18 mouse cellular contexts compared by ENCODE assay signal in genomic region chr9:15619020-15619590, GRCm38 (mm10). TPM values are rescaled to one million over a fixed set of nuclear protein-coding genes. Genes with fewer than 3 reads are reported as not detected.
DNase-seq lines count a peak whose midpoint lies in the region; ATAC-seq and TF ChIP-seq lines count a peak whose summit lies in the region.
"Had no signal": no experiment of that assay in that cellular context is flagged by ENCODE, and none has a peak within 500 bp of the region (broad histone marks: within the 10 kb centered on the region; RNA-seq: fewer than 3 reads in every experiment).

No protein-coding gene starts in this region.

- H3K27ac ChIP-seq in hindbrain, embryonic 12.5 days: no peak overlapping the region
- H3K27ac ChIP-seq in hindbrain, embryonic 10.5 days: no peak overlapping the region
- no peak overlapping the region for H3K27ac ChIP-seq in CH12.LX (ENCODE audit: insufficient read depth, low read depth)
- H3K27ac ChIP-seq in embryonic facial prominence, embryonic 10.5 days (replicated peaks): no peak overlapping the region
- H3K27ac ChIP-seq in limb, embryonic 11.5 days (replicated peaks; ENCODE audit: low read depth, low read length): no peak overlapping the region
- H3K27ac ChIP-seq in thymus, adult 2 months (ENCODE audit: control insufficient read depth, insufficient read depth, low read length): no peak overlapping the region
- H3K27ac ChIP-seq: heart, embryonic 15.5 days; liver, embryonic 13.5 days had no signal

- no peak for TF ChIP-seq RAD21 in CH12.LX (IDR thresholded peaks at IDR 0.05; ENCODE audit: low read depth, low read length)

- no peak for TF ChIP-seq EP300 in CH12.LX (IDR thresholded peaks at IDR 0.05; ENCODE audit: low read length)

- H3K27me3 ChIP-seq in hindbrain, embryonic 12.5 days: no peaks in the 10 kb centered on the region
- H3K27me3 ChIP-seq in hindbrain, embryonic 10.5 days (ENCODE audit: insufficient read depth, poor library complexity, severe bottlenecking): no peaks in the 10 kb centered on the region
- H3K27me3 ChIP-seq in CH12.LX (replicated peaks): no peaks in the 10 kb centered on the region
- H3K27me3 ChIP-seq in embryonic facial prominence, embryonic 10.5 days (replicated peaks; ENCODE audit: low read depth, poor library complexity, severe bottlenecking): no peaks in the 10 kb centered on the region
- no peaks in the 10 kb centered on the region for H3K27me3 ChIP-seq in limb, embryonic 11.5 days (ENCODE audit: control insufficient read depth, insufficient read depth, low read length)
- H3K27me3 ChIP-seq in thymus, adult 2 months (ENCODE audit: control insufficient read depth, insufficient read depth, low read length): no peaks in the 10 kb centered on the region
- H3K27me3 ChIP-seq: heart, embryonic 15.5 days; liver, embryonic 13.5 days had no signal

- ATAC-seq in hindbrain, embryonic 12.5 days (ENCODE audit: low FRiP score): 0 out of 2 replicates have a peak, but pooled peaks have one; percentile 19
- no peak for ATAC-seq in limb, embryonic 11.5 days (ENCODE audit: insufficient number of reproducible peaks, low FRiP score, low TSS enrichment, low read depth)

- DNase-seq in hindbrain, embryonic 10.5 days (ENCODE audit: low spot score): no peak
- DNase-seq in CH12.LX (ENCODE audit: extremely low read depth): no peak
- peak; percentile 10 for DNase-seq in embryonic facial prominence, embryonic 10.5 days (ENCODE audit: low spot score)
- DNase-seq in limb, embryonic 11.5 days (ENCODE audit: low spot score): peak; percentile 19
- DNase-seq in frontal cortex, postnatal 10 days (ENCODE audit: low spot score in 2 of 2): no peak
- DNase-seq in right cerebral cortex, postnatal 14 days: no peak
- DNase-seq in thymus, adult 2 months: no peak
- DNase-seq: adrenal gland, postnatal 10 days; cerebellum, adult 9-10 months; kidney, postnatal 25 days; liver, embryonic 13.5 days had no signal

- no peak for TF ChIP-seq CTCF in CH12.LX (conservative IDR thresholded peaks at IDR 0.05 in 1 of 2, IDR thresholded peaks at IDR 0.05 in 1 of 2; ENCODE audit: low read depth in 2 of 2, low read length in 2 of 2)
- no peak for TF ChIP-seq CTCF in thymus, adult 2 months (IDR thresholded peaks at IDR 0.05; ENCODE audit: borderline replicate concordance, control insufficient read depth, extremely low read depth, insufficient read depth, low read length, poor library complexity)

- in situ Hi-C loops in CH12.LX (cut with MboI; ENCODE audit: low pct_ligation_motif_present, low pct_unique_long_range_greater_than_20kb, low sequenced_read_pairs): no loop called here

- no peaks in the 10 kb centered on the region for H3K9me3 ChIP-seq in hindbrain, embryonic 12.5 days (replicated peaks)
- no peaks in the 10 kb centered on the region for H3K9me3 ChIP-seq in hindbrain, embryonic 10.5 days
- H3K9me3 ChIP-seq in CH12.LX (replicated peaks; ENCODE audit: low read length): no peaks in the 10 kb centered on the region
- H3K9me3 ChIP-seq in embryonic facial prominence, embryonic 10.5 days: no peaks in the 10 kb centered on the region
- H3K9me3 ChIP-seq in limb, embryonic 11.5 days (ENCODE audit: control insufficient read depth, low read length): no peaks in the 10 kb centered on the region
- H3K9me3 ChIP-seq: G1E; heart, embryonic 15.5 days; liver, embryonic 13.5 days had no signal

- H3K4me3 ChIP-seq in hindbrain, embryonic 12.5 days: no peak overlapping the region
- no peak overlapping the region for H3K4me3 ChIP-seq in hindbrain, embryonic 10.5 days
- H3K4me3 ChIP-seq in CH12.LX (replicated peaks in 1 of 3; ENCODE audit: low read depth in 2 of 3, low read length in 2 of 3, poor library complexity in 1 of 3): no peak overlapping the region
- H3K4me3 ChIP-seq in embryonic facial prominence, embryonic 10.5 days: no peak overlapping the region
- H3K4me3 ChIP-seq in limb, embryonic 11.5 days (ENCODE audit: low read depth, low read length): no peak overlapping the region
- H3K4me3 ChIP-seq in thymus, adult 2 months (ENCODE audit: control insufficient read depth, insufficient read depth, low read length): no peak overlapping the region
- H3K4me3 ChIP-seq: erythroblast, embryonic 14.5 days; heart, embryonic 15.5 days; liver, embryonic 13.5 days; myocyte had no signal

- no peak overlapping the region for H3K4me2 ChIP-seq in hindbrain, embryonic 12.5 days (replicated peaks)
- H3K4me2 ChIP-seq in CH12.LX (ENCODE audit: insufficient read depth, low read depth, poor library complexity, severe bottlenecking): no peak overlapping the region
- no peak overlapping the region for H3K4me2 ChIP-seq in limb, embryonic 11.5 days (ENCODE audit: low read depth, severe bottlenecking)
- H3K4me2 ChIP-seq: heart, embryonic 15.5 days; liver, embryonic 13.5 days had no signal

- dilution Hi-C loops in CH12.LX (cut with MboI; ENCODE audit: extremely low pct_ligation_motif_present, extremely low pct_unique_long_range_greater_than_20kb, low sequenced_read_pairs): no loop called here

- 58% methylated on average over 10 of the region's 10 CpGs for WGBS in hindbrain, embryonic 12.5 days
- 65% methylated on average over 10 of the region's 10 CpGs for WGBS in hindbrain, embryonic 10.5 days
- 53% methylated on average over 10 of the region's 10 CpGs for WGBS in embryonic facial prominence, embryonic 10.5 days
- 73% methylated on average over 10 of the region's 10 CpGs for WGBS in limb, embryonic 11.5 days
- 77% methylated on average over 10 of the region's 10 CpGs for WGBS in thymus, adult 2 months

- H3K79me2 ChIP-seq in CH12.LX (replicated peaks; ENCODE audit: control insufficient read depth, extremely low read depth, insufficient read depth, poor library complexity, severe bottlenecking): no peaks in the 10 kb centered on the region

- no peak for TF ChIP-seq POLR2A in CH12.LX (IDR thresholded peaks at IDR 0.05; ENCODE audit: low read depth, low read length)
- TF ChIP-seq POLR2A in thymus, adult 2 months (IDR thresholded peaks at IDR 0.05; ENCODE audit: control insufficient read depth, extremely low read depth, insufficient read depth, low read length, poor library complexity): no peak

- H3K9ac ChIP-seq in hindbrain, embryonic 12.5 days: no peak overlapping the region
- no peak overlapping the region for H3K9ac ChIP-seq in CH12.LX (ENCODE audit: insufficient read depth, low read depth)
- H3K9ac ChIP-seq in limb, embryonic 11.5 days (ENCODE audit: low read length): no peak overlapping the region
- H3K9ac ChIP-seq: heart, embryonic 15.5 days; liver, embryonic 13.5 days had no signal

- no peaks in the 10 kb centered on the region for H3K36me3 ChIP-seq in hindbrain, embryonic 12.5 days
- H3K36me3 ChIP-seq in hindbrain, embryonic 10.5 days: no peaks in the 10 kb centered on the region
- no peaks in the 10 kb centered on the region for H3K36me3 ChIP-seq in CH12.LX (replicated peaks in 1 of 2; ENCODE audit: control insufficient read depth in 1 of 2, insufficient read depth in 1 of 2, low read length in 1 of 2)
- no peaks in the 10 kb centered on the region for H3K36me3 ChIP-seq in embryonic facial prominence, embryonic 10.5 days (replicated peaks)
- no peaks in the 10 kb centered on the region for H3K36me3 ChIP-seq in limb, embryonic 11.5 days (ENCODE audit: control insufficient read depth, insufficient read depth, low read length)
- H3K36me3 ChIP-seq in thymus, adult 2 months (ENCODE audit: control insufficient read depth, insufficient read depth, low read length): no peaks in the 10 kb centered on the region
- H3K36me3 ChIP-seq: G1E; heart, embryonic 15.5 days; liver, embryonic 13.5 days had no signal

- H3K4me1 ChIP-seq in hindbrain, embryonic 12.5 days: peaks cover 6% of the 10 kb centered on the region
- H3K4me1 ChIP-seq in hindbrain, embryonic 10.5 days (replicated peaks): peaks cover 17% of the 10 kb centered on the region
- H3K4me1 ChIP-seq in CH12.LX (ENCODE audit: control insufficient read depth in 1 of 2, insufficient read depth in 2 of 2): peaks cover 18 to 45% of the 10 kb centered on the region in 2 experiments; a peak in 3 of 4 replicates
- peaks cover 11% of the 10 kb centered on the region; the same call in 1 of the 2 replicates for H3K4me1 ChIP-seq in embryonic facial prominence, embryonic 10.5 days
- no peaks in the 10 kb centered on the region for H3K4me1 ChIP-seq in limb, embryonic 11.5 days (ENCODE audit: control insufficient read depth, insufficient read depth, low read length)
- H3K4me1 ChIP-seq in thymus, adult 2 months (replicated peaks; ENCODE audit: control insufficient read depth, insufficient read depth, low read length): no peaks in the 10 kb centered on the region
- H3K4me1 ChIP-seq: liver, embryonic 13.5 days had no signal

TF ChIP-seq in CH12.LX, 34 proteins besides CTCF, POLR2A, EP300 and RAD21:
- TF ChIP-seq TCF12 (IDR thresholded peaks at IDR 0.05; ENCODE audit: low read depth, low read length) (no peak), UBTF (IDR thresholded peaks at IDR 0.05; ENCODE audit: low read depth, low read length) (no peak), MEF2A (IDR thresholded peaks at IDR 0.05; ENCODE audit: borderline replicate concordance, low read depth, low read length) (no peak), TBP (conservative IDR thresholded peaks at IDR 0.05; ENCODE audit: low read depth, low read length) (no peak), MAFK (IDR thresholded peaks at IDR 0.05; ENCODE audit: insufficient replicate concordance, low read length) (peak; percentile 95), CHD2 (IDR thresholded peaks at IDR 0.05; ENCODE audit: low read length) (no peak), USF2 (conservative IDR thresholded peaks at IDR 0.05; ENCODE audit: low read depth, low read length) (no peak)

RNA-seq across cellular contexts. Expression of gene Deup1, which starts 8.6 kb away (rescaled TPM):
- polyA plus RNA-seq in hindbrain, embryonic 12.5 days (2016; fragmentation: Nextera tagmentation; extraction: Ambion mirVana): 3.5 and 4.0 TPM in 2 replicates
- polyA plus RNA-seq in hindbrain, embryonic 10.5 days (2016; fragmentation: Nextera tagmentation; extraction: Ambion mirVana): 4.2 and 5.8 TPM in 2 replicates
- total RNA-seq in CH12.LX (2012; rRNA removed): 0.04 TPM in 1 of 2 replicates, not detected in the other
- 0.24 and 0.42 TPM in 2 replicates for total RNA-seq in CH12.LX (2014; rRNA removed)
- polyA plus RNA-seq in CH12.LX (2012; ENCODE audit: insufficient read length, low read depth): 0.27 and 0.29 TPM in 2 replicates
- polyA plus RNA-seq in embryonic facial prominence, embryonic 10.5 days (2016; fragmentation: Nextera tagmentation; extraction: Ambion mirVana): 0.59 TPM in 2 replicates
- 0.21 TPM in 1 of 2 replicates, not detected in the other for polyA plus RNA-seq in limb, embryonic 11.5 days (2014; fragmentation: Nextera tagmentation; extraction: Ambion mirVana)
- 0.08 and 0.09 TPM in 2 replicates for polyA plus RNA-seq in thymus, adult 2 months (2012; rRNA removed)
- total RNA-seq: megakaryocyte progenitor cell, adult 5-6 weeks had no signal
- polyA plus RNA-seq: C2C12; G1E; liver, embryonic 13.5 days; myocyte had no signal

Comparison
In these comparisons a context has a peak if more than half of its experiments do, and no peak if none do; other contexts are left out.
1. DNase-seq: peak in embryonic facial prominence, embryonic 10.5 days (single experiment) and limb, embryonic 11.5 days (single experiment); none in hindbrain, embryonic 10.5 days (single experiment), CH12.LX (single experiment), frontal cortex, postnatal 10 days (0 of 2), right cerebral cortex, postnatal 14 days (single experiment) and thymus, adult 2 months (single experiment).